Mouse (Mus musculus): Measurements from ENCODE around the gene Prss54. TPM values are rescaled to one million over a fixed set of nuclear protein-coding genes. Genes with fewer than 3 reads are reported as not detected.
"Not testable (repeated sequence)": the region's sequence is repeated elsewhere in the genome, so short reads cannot be mapped to it uniquely, and the experiment has no call there.

Gene Prss54
- 0.49 and 0.55 TPM in 2 replicates for polyA plus RNA-seq (2012; rRNA removed)

DNA sequence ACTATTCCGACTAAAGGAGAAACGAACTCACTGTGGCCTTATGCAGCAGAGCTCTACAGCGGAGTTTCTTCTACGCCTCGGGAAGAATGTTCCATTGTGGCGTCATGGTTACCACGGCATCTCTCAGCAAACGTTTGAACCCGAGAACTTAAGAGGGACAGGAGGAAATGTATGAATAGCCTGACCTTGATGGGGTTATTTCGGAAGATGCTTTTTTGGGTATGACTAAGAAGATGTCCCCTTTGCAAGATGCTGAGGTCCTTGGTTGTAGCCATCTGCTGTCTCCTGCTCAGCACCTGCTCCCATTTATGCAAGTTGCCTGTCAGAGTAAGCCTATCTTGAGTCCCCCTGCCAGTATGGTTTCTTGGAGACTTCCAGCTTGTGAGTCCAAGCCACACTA, at the start of gene Prss54:
TSS of gene Prss54 (minus strand) at position 101 of the 400 bp plus-strand sequence.
- no peak for DNase-seq (ENCODE audit: low read depth)

DNA sequence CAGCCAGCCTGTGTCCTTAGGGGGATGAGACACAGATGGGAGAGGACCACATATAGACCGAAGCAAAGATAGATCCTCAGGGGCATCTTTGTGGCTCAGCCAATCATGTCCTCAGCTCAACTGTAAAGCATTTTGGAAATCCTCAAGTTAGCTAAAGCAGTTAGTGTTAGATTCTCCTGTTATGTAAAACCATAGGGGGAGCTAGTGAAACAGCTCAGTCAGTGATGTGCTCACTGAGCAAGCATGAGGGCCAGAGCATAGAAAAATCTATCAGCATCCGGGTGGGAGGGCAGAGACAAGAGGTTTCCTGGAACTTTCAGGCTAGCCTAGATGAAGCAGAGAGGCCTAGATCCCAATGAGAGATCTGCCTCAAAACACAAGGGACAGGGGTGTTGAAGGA, 48.7 kb upstream of the Prss54 start:
- no peak for DNase-seq (ENCODE audit: low read depth)

DNA sequence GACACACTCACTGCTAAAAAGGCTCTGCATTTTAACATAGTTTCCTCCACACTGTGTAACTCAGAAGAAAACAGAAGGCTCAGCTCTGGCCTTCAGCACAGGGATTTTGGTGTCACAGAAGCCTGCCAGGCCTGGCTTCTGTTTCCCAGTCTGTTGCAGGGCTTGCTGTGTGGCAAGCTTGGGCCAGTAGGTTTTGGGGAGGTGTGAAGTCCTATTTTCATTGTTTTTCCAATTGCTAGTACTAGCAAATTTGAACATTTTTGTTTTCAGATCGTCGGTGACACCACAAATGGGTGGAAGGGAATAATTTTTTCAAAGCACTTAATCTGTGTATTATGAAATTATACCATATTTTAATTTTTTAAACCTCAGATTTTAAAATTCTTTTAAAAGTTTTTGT, 43.9 kb upstream of the Prss54 start:
- DNase-seq (ENCODE audit: low read depth) = no peak

DNA sequence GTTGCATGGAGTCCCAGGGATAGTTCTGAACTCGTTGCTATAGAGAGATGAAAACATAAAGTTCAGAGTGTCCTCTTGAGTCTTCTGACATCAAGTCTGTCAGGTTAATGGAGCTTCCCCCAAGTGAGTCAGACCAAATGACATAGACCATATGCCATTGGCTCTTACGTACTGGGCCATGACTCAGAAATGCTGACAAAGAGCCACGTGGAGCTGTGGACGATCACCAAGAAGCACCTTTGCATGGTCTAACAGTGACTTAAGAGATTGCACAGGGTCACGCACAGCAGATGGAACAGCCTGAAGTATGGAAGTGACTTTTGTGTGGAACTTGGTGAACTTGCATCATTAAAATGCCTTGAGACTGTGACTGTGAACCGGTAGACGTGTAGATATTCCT, 40.2 kb upstream of the Prss54 start:
- no peak for DNase-seq (ENCODE audit: low read depth)

DNA sequence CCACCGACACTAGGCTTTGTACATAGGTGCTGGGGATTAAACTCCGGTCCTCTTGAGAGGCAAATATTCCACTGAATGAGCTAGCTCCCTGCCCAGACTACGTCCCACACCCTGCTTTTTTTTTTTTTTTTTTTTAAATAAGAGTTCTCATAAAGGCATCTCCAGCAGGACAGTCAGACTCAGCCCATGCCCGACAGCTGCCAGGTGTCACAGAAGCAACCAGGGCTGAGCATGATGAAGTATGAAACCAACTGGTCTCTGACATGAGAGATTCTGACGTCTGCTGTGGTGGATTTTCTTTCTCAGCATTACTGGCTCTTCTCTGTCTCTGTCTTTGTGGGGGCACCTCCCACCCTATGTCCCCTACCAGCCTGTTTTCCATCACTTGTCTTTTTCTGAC, 35.6 kb upstream of the Prss54 start:
- no peak for DNase-seq (ENCODE audit: low read depth)

DNA sequence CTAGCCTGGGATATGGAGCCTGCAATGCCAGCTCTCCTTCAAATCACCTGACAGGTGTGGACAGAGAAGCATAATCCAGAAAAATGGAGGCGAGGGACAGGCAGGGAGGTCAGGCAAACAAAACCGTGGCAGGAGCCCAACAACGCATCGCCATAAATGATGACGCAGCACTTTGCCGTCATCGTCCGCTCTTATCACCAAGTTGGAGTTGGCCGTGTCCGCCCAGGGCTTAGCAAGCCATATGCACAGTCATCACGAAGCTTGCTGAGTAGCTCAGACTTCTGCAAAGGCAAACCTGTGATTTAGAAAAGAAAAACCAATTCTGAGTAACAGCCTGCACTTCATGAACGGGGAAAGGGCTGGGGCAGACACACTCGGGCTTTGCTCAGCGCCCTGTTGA, 34.6 kb upstream of the Prss54 start:
- DNase-seq (ENCODE audit: low read depth) = no peak

DNA sequence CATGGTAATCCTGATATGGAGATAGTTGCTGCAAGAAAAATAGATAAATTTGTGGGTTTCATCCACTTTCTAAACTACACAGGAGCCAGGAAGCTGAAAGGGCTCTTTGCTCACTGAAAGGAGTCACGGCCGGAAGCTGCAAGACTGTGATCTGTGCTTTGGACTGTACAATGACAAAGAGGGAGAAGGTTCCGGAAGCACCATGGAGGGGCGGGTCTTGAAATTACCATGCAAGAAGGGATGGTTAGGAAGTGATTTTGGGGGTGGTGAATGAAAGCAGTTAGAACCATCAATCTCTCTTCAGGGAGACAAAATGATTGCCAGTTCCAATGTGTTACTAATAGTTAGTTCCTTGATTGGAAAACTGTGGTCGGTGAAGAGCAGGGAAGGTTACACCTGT, 33.3 kb upstream of the Prss54 start:
- no peak for DNase-seq (ENCODE audit: low read depth)

DNA sequence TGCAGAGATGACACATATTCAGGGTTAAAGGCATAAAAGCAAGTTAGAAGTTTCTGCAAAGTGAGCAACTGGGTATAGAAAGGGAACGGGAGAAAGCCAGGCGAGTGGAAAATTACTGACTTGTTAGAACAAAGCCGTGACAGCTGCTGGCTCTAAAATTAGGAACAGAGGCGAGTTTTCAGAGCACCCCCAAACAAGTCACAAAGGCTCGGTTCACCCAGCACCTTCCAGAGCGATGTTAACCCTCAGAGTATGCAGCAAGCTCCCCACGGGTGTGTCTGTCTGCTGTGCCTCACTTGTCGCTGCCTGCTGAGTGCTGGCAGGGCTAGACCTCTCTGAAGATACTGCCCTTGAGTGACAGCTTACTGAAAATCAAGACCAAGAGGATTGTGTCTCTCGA, 31.1 kb upstream of the Prss54 start:
- no peak for DNase-seq (ENCODE audit: low read depth)

DNA sequence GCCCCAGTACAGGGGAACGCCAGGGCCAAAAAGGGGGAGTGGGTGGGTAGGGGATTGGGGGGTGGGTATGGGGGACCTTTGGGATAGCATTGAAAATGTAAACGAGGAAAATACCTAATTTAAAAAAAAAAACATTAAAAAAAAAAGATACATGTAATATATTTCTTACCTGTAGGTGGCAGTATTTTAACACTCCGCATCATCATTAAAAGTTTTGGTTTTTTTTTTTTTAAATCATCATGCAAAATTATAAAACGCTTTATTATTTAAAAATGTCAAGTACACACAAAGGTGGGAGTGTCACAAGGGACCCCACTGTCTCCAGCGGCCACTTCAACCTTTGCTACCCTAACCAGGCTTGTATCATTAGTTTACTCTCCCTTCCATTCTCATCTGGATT, 30.4 kb upstream of the Prss54 start:
- not testable (repeated sequence) for DNase-seq (ENCODE audit: low read depth)

DNA sequence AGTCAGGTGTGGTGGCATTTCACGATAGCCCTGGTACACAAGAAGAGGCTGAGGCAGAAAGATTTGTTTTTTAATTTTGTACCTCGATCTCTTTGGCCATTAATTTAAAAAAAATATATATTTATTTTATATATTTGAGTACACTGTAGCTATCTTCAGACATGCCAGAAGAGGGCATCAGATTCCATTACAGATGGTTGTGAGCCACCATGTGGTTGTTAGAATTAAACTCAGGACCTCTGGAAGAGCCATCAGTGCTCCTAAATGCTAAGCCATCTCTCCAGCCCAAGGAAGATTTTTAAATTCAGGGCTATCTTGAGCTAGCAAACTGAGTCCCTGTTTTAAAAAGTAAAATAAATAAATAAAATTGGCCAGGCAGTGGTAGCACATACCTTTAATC, 26.0 kb upstream of the Prss54 start:
- DNase-seq (ENCODE audit: low read depth) = no peak

DNA sequence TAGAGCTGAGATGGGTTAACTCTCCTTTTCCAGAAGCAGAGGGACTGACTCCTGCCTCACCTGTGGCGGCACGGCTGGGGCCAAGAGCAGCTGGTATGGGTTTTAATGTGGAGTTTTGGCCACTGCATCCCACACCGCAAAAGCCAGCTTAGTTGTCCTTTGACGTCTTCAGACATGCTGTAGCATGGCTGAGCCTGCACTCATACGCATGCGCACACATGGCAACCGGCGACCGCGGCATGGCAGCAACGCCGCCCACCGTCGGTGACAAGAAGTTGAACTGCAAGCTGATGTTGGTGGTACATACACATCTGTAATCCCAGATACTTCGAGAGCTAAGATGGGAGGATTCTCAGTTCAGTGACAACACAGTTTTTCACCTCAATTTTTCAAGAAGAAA, 25.2 kb upstream of the Prss54 start:
- no peak for DNase-seq (ENCODE audit: low read depth)

DNA sequence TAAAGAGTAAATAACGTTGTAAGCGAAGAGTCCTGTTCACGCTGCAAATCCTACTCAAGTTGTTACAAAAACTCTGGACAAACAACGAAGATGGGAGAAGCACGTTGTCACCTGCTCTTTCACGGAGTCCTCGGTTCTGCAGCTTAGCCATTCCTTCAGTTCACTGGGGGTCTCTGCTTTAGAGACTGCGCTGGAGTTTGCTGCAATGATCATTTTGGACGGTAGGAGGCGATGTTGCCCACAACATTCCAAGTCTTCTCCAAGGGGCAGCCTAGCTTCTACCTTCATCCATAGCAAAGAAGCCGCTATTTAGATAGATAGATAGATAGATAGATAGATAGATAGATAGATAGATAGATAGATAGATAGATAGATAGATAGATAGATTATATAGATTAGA, 23.7 kb upstream of the Prss54 start:
- no peak for DNase-seq (ENCODE audit: low read depth)

DNA sequence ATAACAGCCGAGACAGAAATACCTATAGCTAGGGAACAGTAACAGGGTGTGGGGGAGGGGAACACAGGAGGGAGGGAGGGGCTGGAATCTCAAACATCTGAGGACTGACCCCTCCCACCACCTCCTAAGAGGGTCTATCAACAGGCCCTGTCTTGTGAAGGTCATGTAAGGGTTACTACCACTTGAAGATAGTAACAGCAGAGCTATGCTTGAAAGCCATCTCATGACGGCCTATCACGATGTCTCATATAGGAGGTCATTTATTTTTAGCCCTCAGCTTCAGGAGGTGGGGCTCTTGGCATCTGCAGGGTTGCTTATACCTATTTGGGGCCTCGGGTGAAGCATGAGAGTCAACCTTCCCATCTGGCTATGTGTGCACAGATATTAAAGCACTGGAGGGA, 20.7 kb upstream of the Prss54 start:
- no peak for DNase-seq (ENCODE audit: low read depth)

DNA sequence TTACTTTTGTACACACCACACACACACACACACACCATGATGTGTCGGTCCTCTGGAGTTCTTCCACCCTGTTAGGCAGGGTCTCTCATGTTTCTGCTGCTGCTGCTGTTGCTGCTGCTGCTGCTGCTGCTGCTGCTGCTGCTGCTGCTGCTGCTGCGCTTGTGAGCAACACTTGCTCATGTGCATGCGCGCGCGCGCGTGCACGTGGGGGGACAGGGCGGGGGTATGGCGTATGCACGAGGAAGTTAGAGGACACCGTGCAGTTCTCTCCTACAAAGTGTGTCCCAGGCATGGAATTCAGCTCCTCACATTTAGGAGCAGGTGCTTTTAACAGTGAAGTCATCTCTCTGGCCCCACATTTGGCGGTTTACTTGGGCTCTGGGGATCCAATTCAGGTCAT, 19.0 kb upstream of the Prss54 start:
- DNase-seq (ENCODE audit: low read depth) = no peak

DNA sequence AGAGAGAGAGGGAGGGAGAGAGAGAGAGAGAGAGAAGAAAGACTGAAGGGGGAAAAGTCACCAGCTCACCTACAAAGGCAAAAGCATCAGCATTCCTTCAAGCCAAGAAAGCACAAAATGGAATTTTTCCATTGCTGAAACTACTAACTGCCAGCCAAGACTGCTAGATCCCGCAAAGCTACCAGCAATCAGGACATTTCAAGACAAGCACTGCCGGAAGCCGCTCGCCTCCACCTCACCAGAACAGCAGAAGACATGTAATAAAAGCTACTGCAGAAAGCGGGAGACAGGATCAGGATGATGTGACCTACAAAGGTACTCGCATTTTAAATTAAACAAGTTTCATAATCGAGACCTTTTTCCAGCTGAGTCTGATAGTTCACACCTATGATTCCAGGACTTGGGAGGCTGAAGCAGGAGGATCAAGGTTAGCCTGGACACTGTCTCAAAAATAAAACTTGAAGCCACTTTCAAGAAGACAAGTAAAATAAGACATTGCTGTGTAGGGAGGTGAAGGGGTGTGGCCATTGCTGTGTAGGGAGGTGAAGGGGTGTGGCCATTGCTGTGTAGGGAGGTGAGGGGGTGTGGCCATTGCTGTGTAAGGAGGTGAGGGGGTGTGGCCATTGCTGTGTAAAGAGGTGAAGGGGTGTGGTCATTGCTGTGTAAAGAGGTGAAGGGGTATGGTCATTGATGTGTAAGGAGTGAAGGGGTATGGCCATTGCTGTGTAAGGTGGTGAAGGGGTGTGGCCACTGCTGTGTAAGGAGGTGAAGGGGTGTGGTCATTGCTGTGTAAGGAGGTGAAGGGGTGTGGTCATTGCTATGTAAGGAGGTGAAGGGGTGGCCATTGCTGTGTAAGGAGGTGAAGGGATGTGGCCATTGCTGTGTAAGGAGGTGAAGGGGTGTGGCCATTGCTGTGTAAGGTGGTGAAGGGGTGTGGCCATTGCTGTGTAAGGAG, 17.6 kb upstream of the Prss54 start:
- no peak for DNase-seq (ENCODE audit: low read depth)

DNA sequence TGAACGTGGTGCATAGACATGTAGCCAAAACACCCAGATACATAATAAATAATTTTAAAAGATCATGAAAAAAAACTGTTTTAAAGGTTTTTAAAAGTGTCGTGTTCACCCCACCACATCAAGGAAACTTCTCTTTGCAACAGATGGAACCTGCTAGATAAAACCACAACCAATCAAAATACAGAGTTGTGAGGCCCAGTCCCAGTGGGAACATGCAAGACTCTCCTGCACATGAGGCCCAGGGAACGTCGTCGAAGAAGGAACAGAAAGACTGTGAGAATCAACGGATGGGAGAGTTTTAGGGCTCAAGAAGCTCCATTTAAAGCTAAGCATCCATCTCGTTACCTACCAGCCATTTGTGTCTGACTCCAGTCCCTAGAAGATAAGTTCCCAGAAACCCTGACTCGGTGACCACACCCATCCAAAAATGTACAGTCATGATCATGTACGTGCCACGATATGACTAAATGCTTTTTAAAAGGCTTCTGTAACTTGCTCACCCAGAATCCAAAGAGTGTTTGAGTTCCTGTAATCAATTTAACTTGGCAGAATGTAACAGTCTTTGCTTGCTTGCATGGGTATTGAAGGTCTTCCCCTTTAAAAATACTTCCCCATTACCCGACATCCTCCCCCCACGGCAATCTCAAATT, 16.1 kb upstream of the Prss54 start:
- no peak for DNase-seq (ENCODE audit: low read depth)

DNA sequence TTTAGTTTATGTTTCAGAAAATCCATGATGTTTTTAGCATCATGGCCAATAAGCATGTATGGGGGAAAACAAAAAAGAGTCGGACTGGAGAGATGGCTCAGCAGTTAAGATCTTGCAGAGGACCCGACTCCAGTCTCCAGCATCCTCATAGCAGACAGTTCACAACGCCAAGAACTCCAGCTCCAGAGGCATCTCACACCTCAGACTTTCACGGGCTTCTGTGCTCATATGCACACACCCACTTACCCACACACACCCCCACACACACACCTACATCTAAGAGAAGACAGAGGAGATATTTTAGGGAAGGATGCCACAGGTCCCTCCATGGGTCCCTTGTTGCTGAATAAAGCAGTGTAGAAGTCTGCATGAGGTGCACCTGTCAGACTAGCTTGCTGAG, 14.4 kb upstream of the Prss54 start:
- DNase-seq (ENCODE audit: low read depth) = no peak

DNA sequence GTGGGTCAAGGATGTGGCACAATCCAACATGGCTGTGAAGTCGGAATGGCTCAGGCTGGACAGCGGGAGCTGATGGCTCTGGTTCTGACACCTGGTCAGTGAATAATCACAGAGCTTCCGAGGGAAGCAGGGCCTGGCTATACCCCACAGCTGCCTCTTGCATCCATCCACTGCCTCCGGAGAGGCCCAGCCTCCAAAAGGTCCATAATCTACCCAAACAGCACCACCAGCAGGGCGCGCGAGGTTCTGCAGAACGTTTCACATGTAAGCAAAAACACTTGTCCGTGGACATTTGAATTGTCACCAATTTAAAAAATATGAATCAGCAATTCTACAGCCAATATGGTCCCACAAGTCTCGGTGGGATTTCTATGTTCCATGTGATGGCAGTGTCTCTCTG, 13.1 kb upstream of the Prss54 start:
- no peak for DNase-seq (ENCODE audit: low read depth)

DNA sequence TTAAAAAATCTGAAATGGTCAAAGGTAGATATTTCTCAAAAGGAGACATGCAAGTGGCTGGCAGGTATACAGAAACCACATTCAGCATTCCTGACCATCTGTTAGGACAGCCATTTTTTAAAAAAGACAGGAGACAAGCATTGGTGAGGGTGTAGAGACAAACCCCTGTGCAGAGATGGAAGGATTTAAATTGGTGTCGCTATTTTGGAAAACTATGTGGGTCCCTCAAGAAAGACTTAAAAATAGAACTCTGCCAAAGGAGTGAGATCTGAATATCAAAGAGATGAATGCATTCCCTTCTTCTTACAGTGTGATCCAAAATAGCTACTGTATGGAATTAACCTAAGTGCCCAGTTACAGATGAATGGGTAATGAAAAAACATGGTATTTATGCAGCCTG, 11.2 kb upstream of the Prss54 start:
- no peak for DNase-seq (ENCODE audit: low read depth)

DNA sequence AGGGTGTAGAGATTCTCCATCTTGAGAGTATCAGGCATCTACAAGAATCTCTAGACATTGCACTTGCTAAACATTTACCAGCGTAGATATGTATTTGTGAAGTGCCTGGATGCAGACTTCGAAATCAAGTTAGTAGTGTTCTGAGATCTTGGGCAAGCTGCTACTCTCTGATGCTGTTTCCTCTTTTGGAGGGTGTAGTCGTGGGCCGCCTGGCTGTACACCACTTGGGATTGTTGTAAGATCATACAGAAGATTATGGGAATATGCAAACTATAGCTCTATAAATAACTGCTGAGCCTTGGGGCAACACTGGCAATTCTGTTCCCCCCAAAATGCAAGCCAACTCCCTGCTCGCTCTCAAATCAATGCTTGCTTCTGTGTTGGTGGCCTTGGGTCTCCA, 3.0 kb downstream of the Prss54 start:
- DNase-seq (ENCODE audit: low read depth) = no peak

DNA sequence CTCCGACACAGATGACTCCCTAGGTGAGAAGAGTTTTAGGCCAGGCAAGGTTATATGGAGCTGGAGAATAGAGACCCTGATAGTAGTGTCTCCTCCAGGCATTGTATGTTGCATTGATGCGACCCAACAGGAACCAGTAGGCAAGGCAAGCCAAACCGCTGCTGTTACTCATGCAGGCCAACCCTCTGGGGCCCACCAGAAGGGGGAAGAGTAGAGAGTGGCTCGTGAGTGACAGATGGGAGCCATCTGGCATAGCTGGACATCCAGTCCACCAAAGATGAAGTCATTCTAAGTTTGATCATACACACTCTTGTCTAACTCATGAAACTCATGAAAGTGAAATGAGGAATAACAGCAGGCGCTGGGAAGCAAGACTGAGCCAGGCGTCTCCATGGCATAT, 9.3 kb downstream of the Prss54 start:
- DNase-seq (ENCODE audit: low read depth) = no peak

DNA sequence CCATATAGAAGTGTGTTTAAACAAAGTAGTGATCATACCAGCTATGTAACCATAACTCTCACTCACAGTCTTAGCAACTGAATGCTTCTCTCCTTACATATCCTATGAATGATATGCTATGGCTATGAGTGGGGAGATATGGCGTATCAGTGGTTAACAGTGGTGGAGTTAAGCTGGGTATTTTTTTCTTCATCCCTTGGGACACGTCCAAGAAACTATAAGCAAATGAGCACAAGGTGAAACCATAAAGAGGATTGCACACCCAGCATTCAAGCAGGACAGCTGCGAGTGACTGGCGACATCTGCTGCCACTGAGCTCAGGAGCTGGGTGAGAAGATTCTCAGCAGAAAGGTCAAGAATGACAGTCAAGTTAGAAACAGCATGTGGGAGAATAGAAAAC, 9.9 kb downstream of the Prss54 start:
- DNase-seq (ENCODE audit: low read depth) = no peak

DNA sequence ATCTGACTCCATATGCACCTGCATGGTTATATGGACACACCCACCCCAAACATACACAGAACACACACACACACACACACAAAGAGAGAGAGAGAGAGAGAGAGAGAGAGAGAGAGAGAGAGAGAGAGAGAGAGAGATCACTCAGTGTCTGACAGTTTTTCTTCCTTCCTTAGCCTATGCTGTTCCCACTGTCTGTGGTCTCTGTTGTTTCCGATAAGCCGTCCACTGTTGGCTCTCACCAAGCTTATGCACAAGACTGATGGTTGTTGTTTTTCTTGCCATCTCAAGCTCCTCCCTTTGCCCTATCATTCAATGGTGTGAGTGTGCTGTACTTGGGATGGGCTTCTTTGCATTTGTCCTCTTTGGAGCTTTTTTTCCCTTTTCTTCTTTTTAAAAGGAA, 20.2 kb downstream of the Prss54 start:
- no peak for DNase-seq (ENCODE audit: low read depth)
